Mouse (Mus musculus) liver, postnatal 0 days (tissue): ENCODE data around the gene Apol7a. TPM values are rescaled to one million over a fixed set of nuclear protein-coding genes. Genes with fewer than 3 reads are reported as not detected.
"Not testable (repeated sequence)": the region's sequence is repeated elsewhere in the genome, so short reads cannot be mapped to it uniquely, and the experiment has no call there.

Source experiments
- ATAC-seq: fragments of 200-750 bp; cut with Nextera tagmentation; 2 replicates; pipeline ENCODE4 v1.8.0; 2017; ENCODE audit warnings: mild to moderate bottlenecking, moderate library complexity
- DNase-seq: peaks from one replicate; pipeline ENCODE4 v3.0.0-alpha.2; 2016
- H3K27ac ChIP-seq: fragments of 300-500 bp; sonication (generic); 2 replicates; pipeline ENCODE4 v1.5.1; 2014; ENCODE audit warnings: antibody characterized with exemption, moderate library complexity, mild to moderate bottlenecking, low read depth
- H3K27me3 ChIP-seq: fragments of 300-500 bp; sonication (generic); 2 replicates; pipeline ENCODE4 v1.6.1; 2014; ENCODE audit warnings: low read length, control low read depth, mixed read lengths; ENCODE audit not compliant: insufficient read depth
- H3K36me3 ChIP-seq: fragments of 300-500 bp; sonication (generic); replicated peaks from 2 replicates; pipeline ENCODE4 v1.6.1; 2014; ENCODE audit warnings: mild to moderate bottlenecking, control low read depth, low read length, moderate library complexity, mixed read lengths; ENCODE audit not compliant: insufficient read depth
- H3K4me1 ChIP-seq: fragments of 300-500 bp; sonication (generic); 2 replicates; pipeline ENCODE4 v1.6.1; 2014; ENCODE audit warnings: antibody characterized with exemption, mild to moderate bottlenecking, control low read depth; ENCODE audit not compliant: insufficient read depth
- H3K4me2 ChIP-seq: fragments of 300-500 bp; sonication (generic); 2 replicates; pipeline ENCODE4 v1.6.1; 2014; ENCODE audit warnings: low read depth, mild to moderate bottlenecking, low read length, moderate library complexity, mixed read lengths
- H3K4me3 ChIP-seq: fragments of 300-500 bp; sonication (generic); 2 replicates; pipeline ENCODE4 v1.5.1; 2014; ENCODE audit warnings: low read depth, low read length
- H3K9ac ChIP-seq: fragments of 300-500 bp; sonication (generic); replicated peaks from 2 replicates; pipeline ENCODE4 v1.6.1; 2014; ENCODE audit warnings: mild to moderate bottlenecking, moderate library complexity
- H3K9me3 ChIP-seq: fragments of 300-500 bp; sonication (generic); 2 replicates; pipeline ENCODE4 v1.6.1; 2016; ENCODE audit warnings: mild to moderate bottlenecking, control low read depth, low read length, mixed read lengths
- CTCF ChIP-seq: sonication (generic); IDR thresholded peaks from 2 replicates; pipeline ENCODE4 v1.5.1; 2016; ENCODE audit warnings: antibody characterized with exemption, low read depth
- EP300 ChIP-seq: IDR thresholded peaks from 2 replicates; pipeline ENCODE4 v1.6.1; 2016; ENCODE audit warnings: antibody characterized with exemption, low read depth, mild to moderate bottlenecking
- WGBS: fragments of 180-500 bp; shearing (Covaris S2); extraction: QIAGEN DNeasy Blood & Tissue Kit; methylation state at CpG from one replicate; pipeline ENCODE4 v1.1.7; 2014; ENCODE audit not compliant: insufficient replicate concordance; 5-methylcytosine and 5-hydroxymethylcytosine counted together
- polyA plus RNA-seq: library from polyadenylated mRNA; unstranded; fragments of >200 nt; fragmentation: Nextera tagmentation; extraction: Ambion mirVana; gene quantifications from 2 replicates; pipeline ENCODE4 v1.2.1, GENCODE M21; 2015

Apol7a gene
- polyA plus RNA-seq, 1 experiment from 2014 or later: 17.6 TPM

DNA sequence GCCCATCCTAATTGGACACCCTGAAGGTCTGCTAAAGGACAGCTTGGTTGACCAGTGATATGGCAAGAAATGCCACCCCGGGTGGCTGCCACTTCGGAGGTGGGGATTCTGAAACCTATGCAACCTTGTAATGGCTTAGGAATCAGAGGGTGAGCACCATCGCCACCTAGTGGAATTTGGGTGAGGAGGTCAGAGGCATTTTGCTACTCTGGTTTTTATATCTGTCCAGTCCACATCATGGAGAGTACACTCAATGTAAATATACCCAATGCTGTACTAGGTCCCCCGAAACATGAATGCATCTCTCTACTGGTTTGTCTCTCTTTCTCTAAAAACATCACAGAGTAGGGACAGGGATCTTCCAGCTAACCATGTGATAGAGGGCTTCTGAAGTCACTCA is 13.8 kb upstream of the Apol7a start:
- ATAC-seq, H3K4me3 ChIP-seq, H3K27me3 ChIP-seq, H3K9me3 ChIP-seq, H3K4me2 ChIP-seq, DNase-seq, H3K9ac ChIP-seq, H3K36me3 ChIP-seq, H3K4me1 ChIP-seq, H3K27ac ChIP-seq: not testable (repeated sequence)
- TF ChIP-seq CTCF: peak; percentile 48
- 24% methylated on average over 3 of the region's 4 CpGs for WGBS

DNA sequence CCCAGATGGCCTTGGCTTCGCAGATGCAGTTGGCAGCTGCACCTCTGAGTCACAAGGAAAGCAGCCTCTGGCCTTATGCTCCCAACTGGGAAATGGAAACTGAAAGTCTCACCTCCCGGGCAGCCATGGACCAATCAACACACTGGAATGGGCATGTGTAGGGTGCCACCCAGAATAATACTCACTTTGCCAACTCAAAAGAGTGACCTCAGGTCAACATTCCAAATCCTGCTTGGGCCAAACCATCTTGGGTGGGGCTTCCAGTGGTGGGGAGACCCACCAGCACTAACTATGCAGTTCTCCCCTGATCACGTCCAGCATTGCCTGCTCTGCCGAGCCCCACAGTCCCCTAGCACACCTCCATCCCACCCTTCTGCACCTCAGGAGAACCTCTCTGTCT is 12.1 kb upstream of the Apol7a start, which contains the start of gene Apol9a:
TSS of gene Apol9a (minus strand) at position 101 of the 400 bp plus-strand sequence.
- not testable (repeated sequence) for H3K27ac ChIP-seq, H3K9me3 ChIP-seq, ATAC-seq, H3K4me2 ChIP-seq, DNase-seq, H3K9ac ChIP-seq, H3K4me3 ChIP-seq, H3K4me1 ChIP-seq, H3K36me3 ChIP-seq, H3K27me3 ChIP-seq
- WGBS: no CpG with 5 or more reads among the region's 4 CpGs

DNA sequence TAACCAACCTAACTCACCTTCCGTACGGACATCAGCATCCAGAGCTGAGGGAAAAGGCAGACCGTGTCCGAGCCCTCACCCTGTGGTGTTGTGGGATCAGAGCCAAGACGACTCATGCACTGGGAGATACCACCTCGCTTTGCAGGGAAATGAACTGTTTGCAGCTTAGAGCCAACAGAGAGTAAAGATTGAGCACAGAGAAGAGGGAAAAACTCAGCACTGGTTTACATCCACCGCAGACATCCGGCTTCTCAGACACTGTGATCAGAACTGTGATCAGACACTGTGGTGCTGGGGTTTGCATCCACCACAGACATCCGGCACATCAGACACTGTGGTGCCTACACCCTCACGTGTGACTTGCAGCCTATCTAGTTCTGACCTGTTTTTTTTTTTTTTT is 7.5 kb upstream of the Apol7a start:
- not testable (repeated sequence) for H3K4me1 ChIP-seq, H3K36me3 ChIP-seq, H3K27ac ChIP-seq, H3K9me3 ChIP-seq, DNase-seq, H3K9ac ChIP-seq, H3K4me2 ChIP-seq, ATAC-seq, H3K4me3 ChIP-seq, H3K27me3 ChIP-seq
- 61% methylated on average over 8 of the region's 10 CpGs for WGBS

DNA sequence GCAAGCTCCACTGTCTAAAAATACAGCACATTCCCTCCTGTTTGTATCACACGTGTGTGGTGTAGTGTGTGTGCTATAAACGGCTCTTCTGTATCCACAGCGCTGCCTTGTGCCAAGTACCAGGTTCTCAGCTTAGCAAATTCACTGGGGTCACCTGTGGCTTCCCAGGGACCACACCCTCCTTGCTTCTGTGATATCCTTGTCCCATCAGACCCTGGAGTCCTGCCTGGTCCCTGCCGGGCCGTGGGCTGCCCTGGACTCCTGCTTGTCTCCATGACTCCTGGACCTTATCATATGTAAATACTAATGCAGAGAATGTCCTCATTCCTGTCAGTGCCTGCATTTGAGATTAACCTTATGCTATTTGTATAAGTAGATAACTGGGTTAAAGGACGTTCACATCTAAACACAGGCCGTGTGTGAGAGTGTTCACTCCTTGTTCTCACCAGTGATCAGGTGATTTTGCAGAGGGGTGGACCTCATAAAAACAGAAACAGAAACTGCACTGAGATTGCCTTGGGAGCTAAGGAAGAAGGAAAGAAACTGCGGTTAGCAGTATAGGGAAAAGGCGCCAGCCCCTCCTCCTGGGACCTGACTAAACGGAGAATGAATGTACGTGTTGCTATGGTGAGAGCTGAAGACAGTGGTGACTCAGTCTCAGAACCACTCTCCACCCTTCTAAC is 1.3 kb downstream of the Apol7a start:
- H3K4me3 ChIP-seq: not testable (repeated sequence)
- peak overlapping the region; percentile 23; the same call in 1 of the 2 replicates for H3K4me2 ChIP-seq

DNA sequence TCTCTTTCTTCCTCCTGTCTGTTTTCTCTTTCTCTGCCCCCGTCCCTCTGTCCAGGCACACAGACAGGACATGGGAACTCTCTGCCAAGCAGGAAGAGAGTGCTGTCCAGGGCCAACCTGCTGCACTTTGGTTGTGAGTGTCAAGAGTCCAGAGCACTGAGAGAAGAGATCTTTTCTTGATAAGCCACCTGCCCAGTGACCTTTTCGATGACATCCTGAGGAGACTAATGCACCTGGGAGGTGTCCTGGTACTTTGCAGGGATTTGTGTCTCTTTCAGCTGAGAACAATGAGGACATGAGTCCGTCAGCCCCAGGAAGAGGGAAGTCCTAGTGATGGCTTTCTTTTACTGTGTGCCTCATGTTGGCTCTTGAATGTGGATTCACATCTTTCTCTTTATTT is 5.1 kb downstream of the Apol7a start:
- H3K27ac ChIP-seq, H3K4me3 ChIP-seq, H3K9me3 ChIP-seq, H3K27me3 ChIP-seq, H3K4me1 ChIP-seq, H3K36me3 ChIP-seq, DNase-seq, H3K4me2 ChIP-seq, H3K9ac ChIP-seq: not testable (repeated sequence)
- 46% methylated on average over 3 of the region's 3 CpGs for WGBS
- ATAC-seq: peak; percentile 19; the same call in 1 of the 2 replicates

More for the DNA sequence above, 1.3 kb downstream of the Apol7a start:
- ATAC-seq: peak; percentile 80
- not testable (repeated sequence) for H3K4me1 ChIP-seq, H3K36me3 ChIP-seq, H3K9me3 ChIP-seq, H3K9ac ChIP-seq, DNase-seq, H3K27me3 ChIP-seq
- peak overlapping the region; percentile 69 for H3K27ac ChIP-seq
- 51% methylated on average over 11 of the region's 11 CpGs for WGBS

DNA sequence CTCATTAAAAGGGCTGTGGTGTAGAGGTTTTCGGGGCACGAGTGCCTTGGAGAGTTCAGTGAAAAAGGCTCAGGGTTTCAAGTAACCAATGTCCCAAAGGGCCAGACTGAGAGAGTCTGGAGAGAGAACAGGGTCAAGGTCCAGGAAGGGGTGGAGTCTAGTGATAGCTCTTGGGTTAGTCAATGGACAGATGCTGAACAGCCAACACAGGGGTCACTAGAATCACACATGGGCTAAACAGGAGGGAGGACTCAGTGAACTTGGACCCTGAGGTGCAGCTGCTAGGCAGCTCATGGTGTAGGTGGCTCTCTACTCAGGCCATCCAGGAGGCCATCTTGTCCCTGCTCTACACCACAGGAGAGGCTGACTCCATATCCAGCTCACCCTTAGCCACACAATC is 11.4 kb downstream of the Apol7a start:
- H3K9ac ChIP-seq: no peak overlapping the region
- DNase-seq: no peak
- WGBS: 70% methylated on average over 2 of the region's 2 CpGs
- peak; percentile 61 for ATAC-seq
- no peak overlapping the region for H3K4me2 ChIP-seq
- TF ChIP-seq CTCF (no peak), EP300 (no peak)
- H3K9me3 ChIP-seq: no peaks in the 10 kb centered on the region
- no peaks in the 10 kb centered on the region for H3K36me3 ChIP-seq
- H3K27ac ChIP-seq: no peak overlapping the region
- peaks cover 5% of the 10 kb centered on the region; the same call in 1 of the 2 replicates for H3K4me1 ChIP-seq
- no peaks in the 10 kb centered on the region for H3K27me3 ChIP-seq
- H3K4me3 ChIP-seq: no peak overlapping the region

DNA sequence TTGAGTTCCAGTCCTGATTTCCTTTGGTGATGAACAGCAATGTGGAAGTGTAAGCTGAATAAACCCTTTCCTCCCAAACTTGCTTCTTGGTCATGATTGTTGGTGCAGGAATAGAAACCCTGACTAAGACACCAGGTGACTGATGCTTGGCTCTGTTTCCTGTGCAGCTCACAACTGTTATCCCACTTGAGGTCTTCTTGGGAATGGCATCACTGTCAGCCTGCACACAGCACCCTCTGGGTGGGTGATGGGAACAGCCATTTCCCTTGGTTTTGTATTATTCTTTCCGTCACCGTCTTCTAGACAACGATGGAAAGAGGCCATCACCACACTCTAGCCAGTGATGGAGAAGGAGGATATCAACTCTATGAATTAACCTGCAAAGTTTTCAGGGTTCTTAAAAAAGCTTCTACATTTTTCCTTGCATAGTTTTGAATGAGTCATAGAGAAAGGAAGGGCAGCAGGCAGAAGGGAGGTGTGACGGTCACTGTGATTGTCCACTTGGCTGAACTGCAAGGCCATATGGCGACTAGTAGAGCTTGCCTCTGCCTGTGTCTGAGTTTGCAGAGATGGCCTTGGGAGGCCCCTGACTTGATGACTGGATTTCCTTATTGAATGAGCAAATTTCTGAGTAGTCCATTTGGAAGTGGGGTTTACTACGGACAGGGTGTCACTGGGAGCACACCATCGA is 14.4 kb downstream of the Apol7a start:
- H3K27ac ChIP-seq: no peak overlapping the region
- WGBS: 82% methylated on average over 7 of the region's 7 CpGs
- H3K4me2 ChIP-seq: no peak overlapping the region
- TF ChIP-seq EP300: no peak
- no peak for TF ChIP-seq CTCF
- no peaks in the 10 kb centered on the region for H3K9me3 ChIP-seq
- DNase-seq: no peak
- H3K9ac ChIP-seq: no peak overlapping the region
- ATAC-seq: no peak
- no peaks in the 10 kb centered on the region for H3K27me3 ChIP-seq
- no peak overlapping the region for H3K4me3 ChIP-seq
- peaks cover 5% of the 10 kb centered on the region; the same call in 1 of the 2 replicates for H3K4me1 ChIP-seq
- no peaks in the 10 kb centered on the region for H3K36me3 ChIP-seq
